Mouse (Mus musculus): Measurements from ENCODE around the gene Slc12a8.

Gene Slc12a8

DNA sequence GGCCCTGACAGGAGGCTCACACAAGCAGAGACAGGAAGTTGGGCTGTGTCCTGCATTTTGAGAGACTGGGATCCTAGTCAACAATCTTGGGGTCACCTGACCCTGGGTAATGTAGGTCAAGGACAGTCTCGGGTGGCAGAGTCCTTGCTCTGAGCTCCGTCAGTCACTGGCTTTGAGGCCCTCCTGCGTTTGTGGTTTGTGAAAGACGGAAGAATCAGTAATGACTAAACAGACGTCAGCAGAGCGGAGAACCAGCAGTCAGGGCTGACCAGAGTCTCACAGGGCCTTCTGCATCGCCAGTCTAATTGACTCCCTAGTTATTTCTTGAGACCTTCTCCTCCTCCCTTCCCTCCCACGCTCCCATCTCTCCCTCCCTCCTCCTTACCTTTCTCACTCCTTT, 14.1 kb downstream of the Slc12a8 start:
- in situ Hi-C loops (cut with MboI; ENCODE audit: low pct_unique_long_range_greater_than_20kb in 1 of 2, low sequenced_read_pairs in 2 of 2, unreplicated experiment in 1 of 2): no loop called here

DNA sequence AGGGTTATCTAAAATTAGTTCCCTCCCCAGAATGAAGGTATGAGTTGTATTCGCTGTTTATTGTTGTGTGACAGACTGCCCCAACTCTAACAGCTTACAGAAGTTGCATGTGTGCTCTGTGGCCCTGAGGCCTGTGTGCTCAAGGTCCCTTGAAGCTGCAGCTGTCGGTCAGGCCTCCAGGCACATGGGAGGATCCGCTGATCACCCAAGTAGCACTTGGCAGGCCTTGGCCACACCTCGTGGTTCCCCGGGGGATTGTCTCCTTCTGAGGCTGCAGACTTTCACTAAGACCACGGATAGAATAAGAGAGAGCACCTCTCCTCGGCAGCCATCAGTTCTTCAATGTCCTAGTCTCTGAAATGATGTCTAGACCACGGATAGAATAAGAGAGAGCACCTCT, 19.3 kb downstream of the Slc12a8 start:
- in situ Hi-C loops (cut with MboI; ENCODE audit: low pct_unique_long_range_greater_than_20kb in 1 of 2, low sequenced_read_pairs in 2 of 2, unreplicated experiment in 1 of 2): no loop called here

DNA sequence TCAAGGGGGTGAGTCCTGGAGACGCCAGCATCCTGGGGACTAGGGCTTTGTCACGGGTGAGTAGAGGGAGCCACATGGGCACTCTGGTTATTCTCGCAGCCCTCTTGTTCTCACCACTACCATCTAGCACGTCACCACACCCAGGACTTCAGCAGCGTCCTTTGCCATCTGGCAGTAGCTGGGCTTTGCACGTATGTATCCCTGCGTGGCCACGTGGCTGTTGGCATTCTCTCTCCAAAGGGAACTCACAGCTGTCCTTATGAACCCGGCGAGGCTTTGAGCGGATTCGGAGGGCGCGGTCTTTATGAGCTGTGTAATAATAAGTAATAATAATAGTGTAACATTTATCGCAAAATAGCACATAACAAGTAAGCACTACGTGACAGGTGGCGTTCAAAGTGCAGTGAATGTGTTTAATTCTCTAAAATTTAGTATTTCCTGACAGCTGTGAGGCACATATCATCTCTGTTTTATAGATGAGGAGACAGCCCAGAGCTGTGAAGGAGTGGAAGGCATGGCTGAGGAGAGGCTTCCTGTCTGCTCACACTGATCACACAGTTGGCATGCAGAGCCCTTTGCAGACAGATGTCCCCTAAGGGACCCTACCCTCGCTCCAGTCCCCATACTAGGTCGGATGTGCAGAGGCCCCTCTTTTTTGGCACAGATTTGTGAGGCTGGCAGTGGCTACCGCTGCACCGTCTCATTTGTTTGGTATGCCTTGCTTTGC, 20.5 kb downstream of the Slc12a8 start:
- in situ Hi-C loops (cut with MboI; ENCODE audit: low pct_unique_long_range_greater_than_20kb in 1 of 2, low sequenced_read_pairs in 2 of 2, unreplicated experiment in 1 of 2): no loop called here

DNA sequence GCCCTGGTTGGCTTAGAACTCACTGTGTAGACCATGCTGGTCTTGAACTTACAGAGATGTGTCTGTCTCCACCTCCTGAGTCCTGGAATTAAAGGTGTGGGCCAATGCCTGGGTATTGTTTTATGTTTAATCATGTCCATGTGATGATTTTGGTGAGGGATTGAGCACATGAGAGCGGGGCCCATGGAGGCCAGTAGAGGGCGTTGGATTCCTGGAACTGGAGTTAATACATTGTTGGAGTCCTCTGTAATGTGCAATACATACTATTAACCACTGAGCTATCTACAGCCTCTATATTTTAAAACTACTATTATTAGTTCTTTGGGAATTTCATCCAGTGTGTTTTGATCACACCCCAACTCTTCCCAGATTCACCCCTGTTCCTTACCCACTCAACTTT, 27.2 kb downstream of the Slc12a8 start:
- in situ Hi-C loops (cut with MboI; ENCODE audit: low pct_unique_long_range_greater_than_20kb in 1 of 2, low sequenced_read_pairs in 2 of 2, unreplicated experiment in 1 of 2): no loop called here

DNA sequence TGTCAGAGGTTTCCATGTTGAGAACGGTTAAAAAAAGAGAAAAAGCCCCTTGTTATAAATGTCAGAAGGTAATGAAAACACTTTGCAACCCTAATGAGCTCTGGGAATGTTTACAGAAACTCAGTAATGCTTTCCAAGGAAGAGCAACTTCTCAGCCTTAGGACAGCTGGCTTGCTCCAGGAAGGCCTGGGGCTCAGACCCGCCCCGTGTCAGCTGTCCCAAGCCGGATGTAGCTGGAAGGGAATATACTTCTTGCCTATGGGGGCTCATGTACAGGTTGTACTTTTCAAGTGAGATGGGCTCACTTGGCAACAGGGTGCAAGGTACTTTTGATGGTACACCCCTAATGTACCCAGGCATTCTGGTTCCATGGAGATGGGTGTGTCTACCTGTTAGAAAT, 28.4 kb downstream of the Slc12a8 start:
- in situ Hi-C loops (cut with MboI; ENCODE audit: low pct_unique_long_range_greater_than_20kb in 1 of 2, low sequenced_read_pairs in 2 of 2, unreplicated experiment in 1 of 2): no loop called here

DNA sequence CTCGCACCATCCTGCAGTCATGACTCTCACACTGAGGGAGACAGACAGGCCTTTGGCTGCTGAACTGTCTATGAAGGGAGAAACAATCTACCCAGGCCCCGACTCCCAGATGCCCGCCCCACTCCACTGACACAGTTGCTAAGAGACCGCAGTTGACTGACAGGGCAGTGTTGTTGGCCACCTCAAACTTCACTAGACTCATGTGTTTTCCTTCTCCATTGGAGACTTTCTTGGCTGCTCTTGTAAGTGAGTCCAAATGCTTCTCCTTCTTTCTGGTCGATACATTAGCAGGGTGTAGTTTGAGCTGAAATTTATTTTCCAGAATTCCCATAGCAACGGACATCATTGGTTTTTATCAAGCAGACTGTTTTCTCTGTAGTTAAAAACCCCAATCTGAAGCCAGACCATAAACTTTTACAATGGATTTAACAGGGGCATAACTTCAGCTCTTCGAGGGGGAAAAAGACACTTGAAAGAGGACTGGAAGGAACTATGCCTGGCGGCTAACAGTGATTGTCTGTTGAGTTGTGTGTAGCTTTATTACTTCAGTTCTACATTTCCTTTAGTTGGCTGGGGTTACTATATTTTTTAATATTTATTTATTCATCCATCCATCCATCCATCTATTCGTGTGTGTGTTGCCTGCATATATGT, 36.7 kb downstream of the Slc12a8 start:
- in situ Hi-C loops (cut with MboI; ENCODE audit: low pct_unique_long_range_greater_than_20kb in 1 of 2, low sequenced_read_pairs in 2 of 2, unreplicated experiment in 1 of 2): no loop called here

DNA sequence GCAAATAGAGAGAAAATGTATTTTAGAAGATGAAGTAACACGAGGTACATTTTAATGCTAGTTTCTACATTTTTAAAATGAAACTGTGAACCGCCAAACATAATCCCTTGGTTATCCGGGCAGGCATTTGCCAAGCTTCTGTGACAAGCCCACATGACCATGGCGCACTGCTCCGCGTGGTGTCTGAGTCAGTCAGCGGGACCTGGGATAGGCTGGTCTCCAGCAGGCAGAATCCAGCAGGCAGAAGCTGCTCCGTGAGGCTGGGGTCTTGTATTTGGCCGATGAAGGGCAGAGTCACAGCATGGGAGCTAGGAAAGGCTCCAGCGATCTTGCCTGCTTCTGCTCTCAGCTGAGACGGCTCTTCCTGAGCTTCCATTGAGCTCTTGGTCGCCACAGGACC, 41.0 kb downstream of the Slc12a8 start:
- in situ Hi-C loops (cut with MboI; ENCODE audit: low pct_unique_long_range_greater_than_20kb in 1 of 2, low sequenced_read_pairs in 2 of 2, unreplicated experiment in 1 of 2): no loop called here

DNA sequence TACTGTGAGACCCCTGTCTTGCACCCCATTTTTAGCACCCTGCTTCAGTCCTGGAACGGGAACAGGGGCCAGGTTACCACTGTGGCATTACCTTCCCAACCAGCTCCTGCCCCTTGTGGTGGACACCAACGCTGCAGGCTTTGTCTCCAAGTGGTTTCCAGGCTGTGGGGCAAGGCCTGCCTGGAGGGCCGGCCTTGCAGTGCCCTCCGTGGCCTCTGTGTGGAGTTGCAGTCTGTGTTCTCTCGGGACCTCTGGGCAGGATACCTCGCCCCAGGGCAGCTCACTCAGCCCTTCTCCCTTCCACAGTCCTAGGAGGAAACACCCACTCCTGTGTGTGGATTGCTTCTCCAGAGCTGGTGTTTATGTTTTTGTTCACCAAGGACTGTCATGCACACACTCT, 43.2 kb downstream of the Slc12a8 start:
- in situ Hi-C loops (cut with MboI; ENCODE audit: low pct_unique_long_range_greater_than_20kb in 1 of 2, low sequenced_read_pairs in 2 of 2, unreplicated experiment in 1 of 2): no loop called here

DNA sequence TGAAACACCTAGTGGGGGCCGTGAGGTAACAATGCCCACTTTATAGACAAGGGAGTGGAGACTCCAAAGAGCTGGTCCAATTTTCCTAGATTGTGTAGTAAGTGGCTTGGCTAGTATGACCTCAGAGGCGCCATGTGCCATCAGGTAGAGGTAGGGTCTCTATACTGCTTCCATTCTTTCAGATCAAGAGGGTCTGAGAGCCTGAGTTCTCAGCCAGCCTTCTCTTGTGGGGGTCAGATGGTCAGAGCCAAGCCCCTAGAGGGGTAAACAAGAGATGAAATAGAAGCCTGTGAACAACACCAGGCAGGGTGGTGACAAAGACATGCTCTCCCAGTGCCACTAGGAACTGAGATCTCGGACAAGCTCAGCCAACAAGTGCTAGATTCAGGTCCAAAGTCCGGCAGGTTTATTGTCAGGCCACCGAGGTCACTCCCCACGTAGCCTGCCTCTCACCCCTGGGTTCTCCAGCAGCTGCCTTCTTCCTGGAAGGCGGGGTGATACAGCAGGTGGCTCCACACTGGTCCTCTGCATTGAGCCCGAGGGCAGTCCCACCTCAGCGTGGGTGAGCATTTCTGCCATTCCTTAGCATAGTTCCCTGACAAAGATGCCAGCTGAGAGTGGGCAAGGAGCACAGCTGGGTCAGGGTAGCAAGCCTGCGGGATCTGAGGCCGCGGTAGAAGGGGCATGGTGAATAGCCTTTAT, 44.3 kb downstream of the Slc12a8 start:
- in situ Hi-C loops (cut with MboI; ENCODE audit: low pct_unique_long_range_greater_than_20kb in 1 of 2, low sequenced_read_pairs in 2 of 2, unreplicated experiment in 1 of 2): no loop called here

DNA sequence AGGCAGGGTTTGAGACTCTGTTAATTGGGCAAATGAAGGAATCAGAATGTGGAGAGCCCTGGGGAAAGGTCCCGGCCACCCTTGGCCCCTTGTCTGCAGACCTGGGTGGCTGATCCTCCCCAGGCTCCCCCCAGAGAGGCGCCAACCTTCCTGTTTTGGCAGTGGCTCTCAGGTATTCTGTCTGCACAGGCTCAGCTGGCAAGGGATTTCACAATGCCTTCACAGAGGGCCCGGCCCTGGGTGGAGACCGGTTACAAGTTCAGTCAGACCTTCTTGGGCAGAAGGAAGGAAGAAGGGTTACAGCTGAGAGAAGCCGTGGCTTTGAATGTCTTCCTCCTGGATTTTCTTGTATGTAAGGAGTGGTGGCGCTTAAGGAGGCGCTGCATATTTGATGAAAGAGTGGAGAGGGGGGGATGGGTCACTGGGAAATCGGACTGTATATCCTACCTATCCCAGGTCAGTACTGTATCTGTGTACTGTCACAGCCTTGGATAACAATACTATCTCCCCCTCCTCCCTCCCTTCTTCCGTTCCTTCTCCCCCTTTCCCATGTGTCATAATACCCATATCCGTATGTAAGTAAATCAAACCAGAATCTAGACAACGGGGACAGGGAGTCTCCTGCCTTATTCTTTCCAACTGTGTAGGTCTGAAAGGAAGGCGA, 45.9 kb downstream of the Slc12a8 start:
- in situ Hi-C loops (cut with MboI; ENCODE audit: low pct_unique_long_range_greater_than_20kb in 1 of 2, low sequenced_read_pairs in 2 of 2, unreplicated experiment in 1 of 2): no loop called here

DNA sequence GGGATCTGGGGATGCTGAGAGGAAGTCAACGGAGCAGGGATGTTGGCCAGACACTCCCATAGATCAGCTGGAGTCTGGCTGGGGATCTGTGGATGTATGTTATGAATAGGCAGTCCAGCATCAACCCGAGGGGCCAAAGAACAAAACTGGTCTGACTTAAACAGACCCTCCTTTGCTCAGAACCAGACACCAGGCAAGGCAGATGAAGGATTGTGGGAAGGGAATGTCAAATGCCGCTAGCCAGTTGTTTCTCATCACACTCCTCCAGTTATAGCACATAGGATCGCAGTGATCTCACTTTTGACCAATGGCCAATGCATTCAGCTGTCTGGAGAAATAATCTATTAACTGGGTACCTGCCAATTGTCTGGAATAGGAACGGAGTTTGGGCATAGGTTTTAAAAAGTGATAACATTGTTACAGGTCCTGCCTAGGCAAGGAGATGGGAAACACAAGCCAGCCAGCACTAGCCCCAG, 46.4 kb downstream of the Slc12a8 start:
- in situ Hi-C loops (cut with MboI; ENCODE audit: low pct_unique_long_range_greater_than_20kb in 1 of 2, low sequenced_read_pairs in 2 of 2, unreplicated experiment in 1 of 2): no loop called here

DNA sequence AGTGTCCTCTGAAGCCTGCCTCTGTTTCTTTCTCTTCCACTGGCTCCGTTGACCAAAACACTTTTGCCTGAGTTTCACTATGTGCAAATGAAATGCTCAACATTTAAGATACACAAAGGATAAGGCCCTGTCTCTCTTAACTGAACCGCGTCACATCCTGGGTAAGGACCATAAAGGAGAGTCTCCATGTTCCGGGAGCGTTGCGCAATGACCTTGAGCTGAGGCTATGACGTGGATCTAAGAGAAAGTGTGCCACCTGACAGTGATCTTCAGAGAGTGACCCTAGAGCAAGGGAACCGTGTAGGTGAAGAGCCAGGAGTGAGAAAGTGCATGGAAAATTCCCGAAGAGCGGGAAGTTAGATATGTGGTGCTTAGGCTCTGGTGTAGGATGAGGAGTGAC, 49.3 kb downstream of the Slc12a8 start:
- in situ Hi-C loops (cut with MboI; ENCODE audit: low pct_unique_long_range_greater_than_20kb in 1 of 2, low sequenced_read_pairs in 2 of 2, unreplicated experiment in 1 of 2): no loop called here

DNA sequence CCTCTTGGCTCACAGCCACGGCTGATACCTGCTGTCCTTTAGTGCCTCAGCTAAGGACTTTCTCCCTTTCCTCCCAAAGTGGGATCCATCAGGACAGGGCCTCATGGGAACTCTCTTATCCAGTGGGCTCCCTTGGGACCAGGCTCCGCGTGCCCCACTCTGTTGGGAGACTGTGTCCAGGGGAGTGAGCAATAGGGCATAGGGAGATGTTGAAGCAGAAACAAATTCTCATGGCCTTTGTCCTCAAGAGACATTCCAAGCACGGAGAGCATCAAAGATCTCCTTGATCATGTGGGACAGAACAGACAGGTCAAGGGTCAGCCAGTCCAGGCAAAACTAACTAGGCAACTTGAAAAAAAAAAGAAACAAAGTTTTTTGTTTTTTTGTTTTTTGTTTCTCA, 50.6 kb downstream of the Slc12a8 start:
- in situ Hi-C loops (cut with MboI; ENCODE audit: low pct_unique_long_range_greater_than_20kb in 1 of 2, low sequenced_read_pairs in 2 of 2, unreplicated experiment in 1 of 2): no loop called here

DNA sequence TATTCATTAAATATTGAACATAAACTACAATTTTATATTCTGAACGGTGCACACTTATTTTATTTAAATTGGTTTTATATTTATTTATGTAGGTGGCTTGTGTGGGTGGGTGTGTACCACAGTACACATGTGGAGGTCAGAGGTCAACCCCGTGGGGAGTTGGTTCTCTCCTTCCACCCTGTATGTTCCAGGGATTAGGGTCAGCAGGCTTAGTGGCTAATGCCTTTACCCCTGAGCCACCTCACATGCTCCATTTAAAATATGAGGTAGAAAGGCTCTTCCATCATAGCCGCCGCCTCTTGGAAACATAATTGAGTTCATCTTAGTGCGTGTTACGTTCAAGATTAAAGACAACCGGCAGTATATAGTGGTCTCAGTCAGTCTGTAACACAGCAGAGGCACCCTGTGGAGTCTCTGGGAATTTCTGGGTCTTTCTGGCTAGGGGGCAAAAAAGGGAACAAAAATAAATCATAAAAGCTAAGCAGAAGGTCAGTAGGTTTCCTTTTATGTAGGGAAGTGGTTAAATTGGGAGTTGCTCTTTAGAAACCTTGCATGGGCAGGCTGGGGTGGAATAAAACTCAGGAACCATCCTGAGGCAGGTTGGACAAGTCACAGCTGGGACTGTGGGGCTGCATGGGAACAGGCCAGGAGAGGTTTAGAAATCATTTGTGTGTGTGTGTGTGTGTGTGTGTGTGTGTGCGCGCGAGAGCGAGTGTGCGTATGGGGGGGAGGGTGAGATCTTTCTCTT, 51.3 kb downstream of the Slc12a8 start:
- in situ Hi-C loops (cut with MboI; ENCODE audit: low pct_unique_long_range_greater_than_20kb in 1 of 2, low sequenced_read_pairs in 2 of 2, unreplicated experiment in 1 of 2): no loop called here

DNA sequence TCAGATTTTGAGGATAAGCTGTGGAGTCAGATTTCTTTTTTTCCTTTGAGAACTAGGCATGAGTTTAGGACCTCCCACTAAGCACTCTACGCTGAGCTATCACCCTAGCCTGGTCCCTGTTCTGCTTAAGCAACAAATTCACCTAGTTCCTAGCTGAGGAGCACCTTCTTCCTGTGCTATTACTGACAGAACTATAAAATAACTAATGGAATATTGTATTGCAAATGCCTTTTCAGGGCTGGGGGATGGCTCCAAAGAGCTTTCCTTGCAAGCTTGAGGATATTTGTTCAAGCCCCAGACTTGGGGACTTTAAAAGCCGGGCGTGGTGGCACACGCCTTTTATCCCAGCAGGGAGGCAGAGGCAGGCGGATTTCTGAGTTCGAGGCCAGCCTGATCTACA, 55.5 kb downstream of the Slc12a8 start:
- in situ Hi-C loops (cut with MboI; ENCODE audit: low pct_unique_long_range_greater_than_20kb in 1 of 2, low sequenced_read_pairs in 2 of 2, unreplicated experiment in 1 of 2): no loop called here

DNA sequence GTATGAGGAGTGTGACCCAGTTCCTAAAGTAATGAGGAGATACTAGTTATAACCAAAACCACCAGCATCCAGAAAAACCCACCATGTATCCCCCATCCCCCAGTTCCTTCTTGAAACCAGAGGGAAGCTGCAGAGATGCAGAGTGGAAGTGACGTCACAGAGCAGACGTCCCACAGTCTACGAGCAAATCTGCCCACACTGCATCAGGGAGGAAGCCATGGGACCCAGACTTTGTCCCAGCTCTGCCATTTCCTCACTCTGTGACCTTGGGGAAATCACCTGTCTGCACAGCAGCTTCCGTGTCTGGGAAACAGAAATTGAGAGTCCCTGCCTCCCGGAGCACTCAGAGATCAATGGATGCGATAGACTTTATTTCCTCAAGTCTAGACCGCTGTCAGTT, 56.6 kb downstream of the Slc12a8 start:
- in situ Hi-C loops (cut with MboI; ENCODE audit: low pct_unique_long_range_greater_than_20kb in 1 of 2, low sequenced_read_pairs in 2 of 2, unreplicated experiment in 1 of 2): no loop called here

DNA sequence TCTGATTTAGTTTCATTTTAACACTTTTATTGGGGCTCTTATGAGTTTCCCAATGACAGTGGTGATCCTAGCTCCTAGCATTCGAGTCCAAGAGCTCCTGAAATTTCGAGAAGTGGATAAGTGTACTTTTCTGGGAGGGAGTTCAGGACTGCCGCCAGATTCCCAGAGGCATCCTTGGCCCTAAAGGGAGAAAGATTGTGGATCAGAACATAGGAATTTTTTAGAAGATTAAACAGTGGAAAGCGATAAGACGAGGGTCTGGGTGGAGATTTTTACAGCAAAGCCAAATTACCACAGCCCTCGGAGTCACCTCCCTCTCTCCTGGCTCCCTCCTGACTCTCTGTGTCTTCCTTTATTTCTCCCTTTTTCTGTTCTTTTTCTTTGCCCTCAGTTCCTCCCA, 58.6 kb downstream of the Slc12a8 start:
- in situ Hi-C loops (cut with MboI; ENCODE audit: low pct_unique_long_range_greater_than_20kb in 1 of 2, low sequenced_read_pairs in 2 of 2, unreplicated experiment in 1 of 2): no loop called here

DNA sequence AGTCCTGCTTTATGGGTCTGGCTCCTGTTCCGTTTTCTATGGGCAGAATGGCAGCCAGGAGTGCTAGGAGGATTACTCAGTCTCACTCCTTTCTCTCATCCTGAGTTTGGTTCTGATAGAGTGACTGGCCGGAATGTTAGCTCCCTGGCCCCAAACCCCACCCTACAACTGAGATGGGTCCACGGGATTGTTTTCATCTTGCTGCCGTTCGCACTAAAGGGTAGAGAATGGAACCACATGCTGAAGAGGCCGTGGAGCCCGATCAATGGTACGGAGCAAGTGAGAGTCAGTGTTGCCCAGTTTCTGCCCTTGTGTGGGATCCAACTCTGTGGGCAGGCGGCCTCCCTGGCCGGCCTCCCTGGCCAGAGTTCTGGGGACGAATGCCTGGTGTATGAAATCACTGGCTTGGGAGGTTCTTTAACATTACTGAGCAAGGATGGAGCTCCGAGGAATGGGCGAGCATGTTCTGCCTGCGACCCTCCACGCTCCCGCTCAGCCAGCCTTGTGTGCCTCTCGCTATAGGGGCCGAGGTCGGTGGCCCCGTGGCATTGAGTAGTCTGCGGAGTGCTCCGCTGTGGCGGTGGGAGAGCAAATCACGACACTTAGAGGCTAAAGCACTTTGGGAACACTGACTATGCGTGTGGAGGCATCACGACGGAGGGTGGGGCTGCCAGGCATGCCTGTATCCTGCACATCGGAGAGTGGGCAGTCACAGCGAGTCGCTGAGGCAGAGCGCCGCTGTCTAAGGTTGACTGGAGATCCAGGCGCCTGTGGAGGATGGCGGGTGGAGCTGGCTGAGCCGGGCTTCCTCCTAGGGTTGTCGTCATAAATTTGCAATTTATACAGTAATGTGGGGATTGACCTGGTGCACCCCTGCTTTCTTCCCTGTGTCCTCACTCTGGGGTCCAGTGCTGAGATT, 59.4 kb downstream of the Slc12a8 start:
- in situ Hi-C loops (cut with MboI; ENCODE audit: low pct_unique_long_range_greater_than_20kb in 1 of 2, low sequenced_read_pairs in 2 of 2, unreplicated experiment in 1 of 2): no loop called here
